Mouse (Mus musculus): ENCODE measurements around the gene Donson. TPM values are rescaled to one million over a fixed set of nuclear protein-coding genes. Genes with fewer than 3 reads are reported as not detected.
A peak's percentile ranks its signal among the peaks of the same experiment; 100 is the strongest.

Gene Donson
- total and polyA plus RNA-seq, 3 experiments, result 51.9 to 63.9 (median 62.5) TPM

DNA sequence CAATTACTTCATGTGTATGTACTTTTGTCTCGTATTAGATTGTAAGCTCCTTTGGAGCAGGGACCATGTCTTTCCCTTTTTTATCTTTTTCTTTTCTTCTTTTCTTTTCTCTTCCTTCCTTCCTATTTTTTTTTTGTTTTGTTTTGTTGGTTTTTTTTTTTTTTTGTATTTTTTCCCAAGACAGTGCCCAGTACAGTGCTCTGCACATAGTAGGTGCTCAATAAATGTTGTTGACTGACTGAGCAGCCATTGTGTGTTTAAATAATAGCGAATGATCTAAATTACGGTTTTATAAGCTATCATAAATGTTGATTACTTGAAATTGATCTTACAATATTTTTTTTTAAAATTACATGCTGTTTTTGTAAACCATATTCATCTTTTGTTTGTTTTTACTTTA is 24.8 kb downstream of the Donson start:
- DNase-seq (ENCODE audit: extremely low read depth), result no peak
- H3K4me3 ChIP-seq (replicated peaks in 1 of 3; ENCODE audit: low read depth in 2 of 3, low read length in 2 of 3, poor library complexity in 1 of 3), result no peak overlapping the region
- in situ Hi-C loops (cut with MboI; ENCODE audit: low pct_ligation_motif_present, low pct_unique_long_range_greater_than_20kb, low sequenced_read_pairs) (no loop called here), dilution Hi-C loops (cut with MboI; ENCODE audit: extremely low pct_ligation_motif_present, extremely low pct_unique_long_range_greater_than_20kb, low sequenced_read_pairs) (no loop called here)
- no peak for TF ChIP-seq ELF1 (IDR thresholded peaks at IDR 0.05; ENCODE audit: low read depth, low read length)
- H3K9ac ChIP-seq (ENCODE audit: insufficient read depth, low read depth), result no peak overlapping the region
- H3K36me3 ChIP-seq (replicated peaks in 1 of 2; ENCODE audit: control insufficient read depth in 1 of 2, insufficient read depth in 1 of 2, low read length in 1 of 2), result peaks cover 75 to 97% of the 10 kb centered on the region in 2 experiments
- no peaks in the 10 kb centered on the region for H3K9me3 ChIP-seq (replicated peaks; ENCODE audit: low read length)
- H3K4me2 ChIP-seq (ENCODE audit: insufficient read depth, low read depth, poor library complexity, severe bottlenecking), result no peak overlapping the region
- H3K27ac ChIP-seq (ENCODE audit: insufficient read depth, low read depth), result no peak overlapping the region
- peaks cover 0 to 16% of the 10 kb centered on the region in 2 experiments; a peak in 2 of 4 replicates for H3K4me1 ChIP-seq (ENCODE audit: control insufficient read depth in 1 of 2, insufficient read depth in 2 of 2)
- peaks cover 80% of the 10 kb centered on the region for H3K79me2 ChIP-seq (replicated peaks; ENCODE audit: control insufficient read depth, extremely low read depth, insufficient read depth, poor library complexity, severe bottlenecking)
- H3K27me3 ChIP-seq (replicated peaks), result no peaks in the 10 kb centered on the region

DNA sequence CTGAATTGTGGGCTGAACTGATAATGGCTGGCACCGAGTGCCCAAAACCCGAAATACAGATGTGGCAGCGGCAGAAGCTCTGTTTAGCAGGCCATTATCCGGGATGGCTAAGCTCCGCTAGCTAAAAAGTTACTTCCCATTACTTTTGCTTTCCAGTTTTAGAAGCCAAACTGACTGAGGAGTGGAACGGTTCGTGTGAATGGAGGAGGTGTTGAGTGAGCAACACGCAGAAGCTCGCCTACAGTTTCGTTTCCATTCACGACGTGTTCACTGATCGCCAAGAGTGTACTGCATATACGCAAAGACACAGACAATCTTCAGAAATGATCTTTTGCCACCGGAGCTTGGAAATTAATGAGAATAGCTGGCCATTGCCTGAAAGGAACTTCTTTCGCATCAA is 26.2 kb downstream of the Donson start:
- Histone ChIP-seq H3K27ac (ENCODE audit: insufficient read depth, low read depth) (no peak overlapping the region), H3K27me3 (replicated peaks) (no peaks in the 10 kb centered on the region), H3K4me1 (ENCODE audit: control insufficient read depth in 1 of 2, insufficient read depth in 2 of 2) (peaks cover 0 to 16% of the 10 kb centered on the region in 2 experiments; a peak in 2 of 4 replicates), H3K9ac (ENCODE audit: insufficient read depth, low read depth) (no peak overlapping the region), H3K4me3 (replicated peaks in 1 of 3; ENCODE audit: low read depth in 2 of 3, low read length in 2 of 3, poor library complexity in 1 of 3) (no peak overlapping the region), H3K79me2 (replicated peaks; ENCODE audit: control insufficient read depth, extremely low read depth, insufficient read depth, poor library complexity, severe bottlenecking) (peaks cover 84% of the 10 kb centered on the region), H3K4me2 (ENCODE audit: insufficient read depth, low read depth, poor library complexity, severe bottlenecking) (no peak overlapping the region), H3K36me3 (replicated peaks in 1 of 2; ENCODE audit: control insufficient read depth in 1 of 2, insufficient read depth in 1 of 2, low read length in 1 of 2) (peaks cover 81 to 100% of the 10 kb centered on the region in 2 experiments), H3K9me3 (replicated peaks; ENCODE audit: low read length) (no peaks in the 10 kb centered on the region)
- dilution Hi-C loops (cut with MboI; ENCODE audit: extremely low pct_ligation_motif_present, extremely low pct_unique_long_range_greater_than_20kb, low sequenced_read_pairs), result no loop called here
- DNase-seq (ENCODE audit: extremely low read depth), result no peak
- in situ Hi-C loops (cut with MboI; ENCODE audit: low pct_ligation_motif_present, low pct_unique_long_range_greater_than_20kb, low sequenced_read_pairs), result no loop called here
- TF ChIP-seq ETS1 (conservative IDR thresholded peaks at IDR 0.05; ENCODE audit: low read depth, low read length), result no peak
- TF ChIP-seq POLR2A (IDR thresholded peaks at IDR 0.05; ENCODE audit: low read depth, low read length), result peak; percentile 24; the same call in 1 of the 2 replicates

DNA sequence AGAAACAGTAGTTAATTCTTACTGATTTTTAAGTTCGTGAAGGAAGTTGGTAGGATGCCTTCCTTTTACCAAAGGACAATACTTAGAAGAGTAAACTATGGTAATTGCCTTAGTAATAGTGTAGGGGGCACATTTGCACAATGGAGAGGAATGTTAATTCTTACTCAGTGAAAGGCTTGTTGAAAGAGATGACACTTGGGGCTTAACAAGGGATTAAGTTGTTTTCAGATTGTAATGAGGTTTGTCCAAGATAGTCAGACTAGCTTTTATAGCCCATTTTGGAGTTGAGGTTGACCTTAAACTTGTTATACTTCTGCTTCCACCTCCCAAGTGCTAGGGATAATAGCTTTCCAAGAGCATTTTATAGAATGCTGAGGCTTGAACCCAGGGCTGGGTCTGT is 27.2 kb downstream of the Donson start:
- H3K27ac ChIP-seq (ENCODE audit: insufficient read depth, low read depth), result no peak overlapping the region
- DNase-seq (ENCODE audit: extremely low read depth), result no peak
- peaks cover 0 to 16% of the 10 kb centered on the region in 2 experiments; a peak in 2 of 4 replicates for H3K4me1 ChIP-seq (ENCODE audit: control insufficient read depth in 1 of 2, insufficient read depth in 2 of 2)
- no peaks in the 10 kb centered on the region for H3K9me3 ChIP-seq (replicated peaks; ENCODE audit: low read length)
- no peak overlapping the region for H3K9ac ChIP-seq (ENCODE audit: insufficient read depth, low read depth)
- no peak overlapping the region for H3K4me2 ChIP-seq (ENCODE audit: insufficient read depth, low read depth, poor library complexity, severe bottlenecking)
- dilution Hi-C loops (cut with MboI; ENCODE audit: extremely low pct_ligation_motif_present, extremely low pct_unique_long_range_greater_than_20kb, low sequenced_read_pairs) (no loop called here), in situ Hi-C loops (cut with MboI; ENCODE audit: low pct_ligation_motif_present, low pct_unique_long_range_greater_than_20kb, low sequenced_read_pairs) (no loop called here)
- TF ChIP-seq SIN3A (IDR thresholded peaks at IDR 0.05; ENCODE audit: low read length) (no peak), MXI1 (IDR thresholded peaks at IDR 0.05; ENCODE audit: low read depth, low read length) (no peak), JUND (conservative IDR thresholded peaks at IDR 0.05; ENCODE audit: low read depth, low read length) (no peak), CTCF (conservative IDR thresholded peaks at IDR 0.05 in 1 of 2, IDR thresholded peaks at IDR 0.05 in 1 of 2; ENCODE audit: low read depth in 2 of 2, low read length in 2 of 2) (no peak), POLR2AphosphoS2 (IDR thresholded peaks at IDR 0.05; ENCODE audit: low read depth, low read length) (no peak), ZMIZ1 (IDR thresholded peaks at IDR 0.05; ENCODE audit: low read depth, low read length) (no peak), TBP (conservative IDR thresholded peaks at IDR 0.05; ENCODE audit: low read depth, low read length) (no peak), KAT2A (IDR thresholded peaks at IDR 0.05; ENCODE audit: insufficient replicate concordance, low read length) (no peak), RAD21 (IDR thresholded peaks at IDR 0.05; ENCODE audit: low read depth, low read length) (no peak)
- H3K36me3 ChIP-seq (replicated peaks in 1 of 2; ENCODE audit: control insufficient read depth in 1 of 2, insufficient read depth in 1 of 2, low read length in 1 of 2), result peaks cover 82 to 99% of the 10 kb centered on the region in 2 experiments
- H3K79me2 ChIP-seq (replicated peaks; ENCODE audit: control insufficient read depth, extremely low read depth, insufficient read depth, poor library complexity, severe bottlenecking), result peaks cover 85% of the 10 kb centered on the region
- no peaks in the 10 kb centered on the region for H3K27me3 ChIP-seq (replicated peaks)
- no peak overlapping the region for H3K4me3 ChIP-seq (replicated peaks in 1 of 3; ENCODE audit: low read depth in 2 of 3, low read length in 2 of 3, poor library complexity in 1 of 3)

Data from CH12.LX (cell line).